Mouse (Mus musculus): ENCODE data around the gene Gzmf. TPM values are rescaled to one million over a fixed set of nuclear protein-coding genes. Genes with fewer than 3 reads are reported as not detected.
"Not testable (repeated sequence)": the region's sequence is repeated elsewhere in the genome, so short reads cannot be mapped to it uniquely, and the experiment has no call there.

Gzmf gene
- not detected in 2 replicates for polyA plus RNA-seq (2012; rRNA removed)

DNA sequence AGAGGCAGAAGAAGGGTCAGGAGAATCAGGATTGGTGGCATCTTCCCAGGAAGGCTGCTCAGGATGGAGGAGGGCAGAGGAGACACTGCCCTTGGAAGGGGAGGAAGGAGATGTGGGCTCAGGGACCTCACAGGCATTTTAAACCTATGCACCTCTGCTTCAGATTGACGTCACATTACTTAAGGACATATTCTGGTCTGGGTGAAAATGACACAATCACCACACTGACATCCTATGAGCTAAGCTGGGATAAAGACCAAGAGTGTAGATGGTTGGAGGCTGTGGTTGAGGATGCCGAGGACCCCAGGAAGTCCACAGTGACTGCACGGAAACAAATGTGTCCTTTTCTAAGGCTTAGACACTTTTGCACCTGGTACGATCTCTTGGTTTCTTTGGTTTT is at the start of gene Gzmf:
Gene Gzmf, minus strand, starts transcription at position 101 of the 400 bp plus-strand sequence.
- Histone ChIP-seq H3K36me3 (ENCODE audit: control insufficient read depth, insufficient read depth, low read length) (no peaks in the 10 kb centered on the region), H3K27ac (ENCODE audit: insufficient read depth, low read depth, low read length) (no peak within 1 kb of the TSS), H3K4me3 (ENCODE audit: insufficient read depth, low read depth, low read length) (no peak within 1 kb of the TSS), H3K27me3 (replicated peaks; ENCODE audit: control insufficient read depth, insufficient read depth, low read length) (no peaks in the 10 kb centered on the region), H3K4me1 (ENCODE audit: control insufficient read depth, insufficient read depth, low read length) (no peaks in the 10 kb centered on the region)
- WGBS, result 91% methylated on average over 4 of the region's 4 CpGs
- TF ChIP-seq POLR2A (IDR thresholded peaks at IDR 0.05; ENCODE audit: low read depth, low read length) (no peak), CTCF (conservative IDR thresholded peaks at IDR 0.05; ENCODE audit: insufficient read depth, insufficient read length, low read depth, low read length) (no peak)
- DNase-seq, result no peak

DNA sequence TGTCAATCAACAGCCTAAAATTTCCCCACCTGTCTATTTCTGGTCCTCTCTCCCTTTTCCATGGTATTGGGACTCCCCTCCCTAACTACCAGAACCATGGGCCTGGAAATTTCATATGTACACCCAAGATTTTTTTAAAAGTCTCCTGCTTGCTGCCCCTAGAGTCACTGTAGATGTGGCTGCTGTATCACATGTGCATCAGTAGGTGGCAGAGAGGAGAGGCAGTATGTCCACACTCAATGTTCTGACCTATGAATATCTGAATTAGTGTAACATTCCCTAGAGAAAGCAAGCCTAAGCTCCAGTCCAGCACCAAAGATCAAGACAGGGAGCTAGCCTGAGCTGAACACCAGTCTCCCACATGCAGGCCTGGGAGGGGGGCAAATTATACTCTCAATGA is 29.2 kb upstream of the Gzmf start:
- Histone ChIP-seq H3K4me1 (ENCODE audit: control insufficient read depth, insufficient read depth, low read length) (no peaks in the 10 kb centered on the region), H3K27ac (ENCODE audit: insufficient read depth, low read depth, low read length) (no peak overlapping the region), H3K4me3 (ENCODE audit: insufficient read depth, low read depth, low read length) (no peak overlapping the region), H3K27me3 (replicated peaks; ENCODE audit: control insufficient read depth, insufficient read depth, low read length) (no peaks in the 10 kb centered on the region), H3K36me3 (ENCODE audit: control insufficient read depth, insufficient read depth, low read length) (no peaks in the 10 kb centered on the region)
- DNase-seq, result no peak
- TF ChIP-seq CTCF (conservative IDR thresholded peaks at IDR 0.05; ENCODE audit: insufficient read depth, insufficient read length, low read depth, low read length) (no peak; the same call in 1 of the 2 replicates), POLR2A (IDR thresholded peaks at IDR 0.05; ENCODE audit: low read depth, low read length) (no peak)

DNA sequence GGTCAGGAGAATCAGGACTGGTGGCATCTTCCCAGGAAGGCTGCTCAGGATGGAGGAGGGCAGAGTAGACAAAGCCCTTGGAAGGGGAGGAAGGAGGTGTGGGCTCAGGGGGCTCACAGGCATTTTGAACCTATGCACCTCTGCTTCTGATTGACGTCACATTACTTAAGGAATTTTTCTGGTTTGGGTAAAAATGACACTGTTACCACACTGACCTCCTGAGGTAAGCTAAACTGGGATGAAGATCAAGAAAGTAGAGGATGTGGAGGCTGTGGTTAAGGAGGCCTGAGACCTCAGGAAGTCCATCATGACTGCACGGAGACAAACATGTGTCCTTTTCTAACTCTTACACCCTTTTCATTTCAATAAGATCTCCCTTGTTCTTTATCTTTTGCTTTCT is 23.3 kb upstream of the Gzmf start, which contains the start of gene Gzmc:
Gene Gzmc, minus strand, starts transcription at position 101 of the 400 bp plus-strand sequence.
- H3K36me3 ChIP-seq (ENCODE audit: control insufficient read depth, insufficient read depth, low read length), result no peaks in the 10 kb centered on the region
- no peak within 1 kb of the TSS for H3K27ac ChIP-seq (ENCODE audit: insufficient read depth, low read depth, low read length)
- no peaks in the 10 kb centered on the region for H3K4me1 ChIP-seq (ENCODE audit: control insufficient read depth, insufficient read depth, low read length)
- H3K4me3 ChIP-seq (ENCODE audit: insufficient read depth, low read depth, low read length), result no peak within 1 kb of the TSS
- TF ChIP-seq CTCF (conservative IDR thresholded peaks at IDR 0.05; ENCODE audit: insufficient read depth, insufficient read length, low read depth, low read length), result no peak
- TF ChIP-seq POLR2A (IDR thresholded peaks at IDR 0.05; ENCODE audit: low read depth, low read length), result no peak
- no peak for DNase-seq
- H3K27me3 ChIP-seq (replicated peaks; ENCODE audit: control insufficient read depth, insufficient read depth, low read length), result no peaks in the 10 kb centered on the region
- 85% methylated on average over 2 of the region's 2 CpGs for WGBS

DNA sequence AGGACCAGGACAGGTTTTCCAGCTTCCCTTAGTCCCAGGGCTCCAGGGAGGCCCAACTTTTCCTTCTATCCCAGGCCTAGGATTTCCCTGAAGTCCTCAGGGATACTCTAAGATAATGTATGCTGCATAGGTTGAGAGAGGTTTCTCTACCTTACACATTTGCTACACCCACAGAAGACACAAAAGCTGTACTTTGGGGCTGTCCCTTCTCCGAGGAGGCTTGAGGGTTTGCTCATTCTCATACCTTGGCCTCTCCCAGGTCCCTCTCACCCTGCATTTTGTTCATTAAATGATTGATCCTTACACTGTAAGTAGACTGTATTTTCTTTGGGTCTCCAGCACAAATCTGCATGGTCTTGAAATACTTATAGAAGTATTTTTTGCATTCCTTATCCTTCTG is 5.6 kb downstream of the Gzmf start:
- H3K27ac ChIP-seq (ENCODE audit: insufficient read depth, low read depth, low read length), result no peak overlapping the region
- no peak for TF ChIP-seq CTCF (conservative IDR thresholded peaks at IDR 0.05; ENCODE audit: insufficient read depth, insufficient read length, low read depth, low read length)
- TF ChIP-seq POLR2A (IDR thresholded peaks at IDR 0.05; ENCODE audit: low read depth, low read length), result no peak
- no peak for DNase-seq
- H3K27me3 ChIP-seq (replicated peaks; ENCODE audit: control insufficient read depth, insufficient read depth, low read length), result no peaks in the 10 kb centered on the region
- 83% methylated on average over 1 of the region's 1 CpGs for WGBS
- H3K36me3 ChIP-seq (ENCODE audit: control insufficient read depth, insufficient read depth, low read length), result no peaks in the 10 kb centered on the region
- H3K4me3 ChIP-seq (ENCODE audit: insufficient read depth, low read depth, low read length), result no peak overlapping the region
- no peaks in the 10 kb centered on the region for H3K4me1 ChIP-seq (ENCODE audit: control insufficient read depth, insufficient read depth, low read length)

DNA sequence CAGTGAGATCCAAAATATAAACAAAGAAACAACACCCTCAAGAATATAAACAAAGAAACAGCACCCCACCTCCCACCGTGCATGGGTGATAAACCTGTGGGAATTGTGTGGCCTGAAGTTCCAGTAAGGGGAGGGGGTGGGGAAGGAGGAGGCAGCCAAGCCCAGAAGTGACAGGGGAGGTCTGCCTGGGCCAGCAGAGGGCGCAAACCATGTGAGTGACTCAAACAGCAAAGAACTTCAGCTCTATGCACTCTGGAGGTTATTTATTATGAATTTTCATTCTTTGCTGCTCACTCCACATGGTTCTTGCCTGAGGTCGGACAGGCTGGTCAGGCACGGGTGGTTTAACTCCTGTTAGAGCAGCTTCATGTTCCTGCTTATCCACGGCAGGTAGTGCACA is 6.2 kb downstream of the Gzmf start:
- WGBS, result 30% methylated on average over 5 of the region's 5 CpGs
- not testable (repeated sequence) for H3K4me1 ChIP-seq (ENCODE audit: control insufficient read depth, insufficient read depth, low read length); H3K36me3 ChIP-seq (ENCODE audit: control insufficient read depth, insufficient read depth, low read length); H3K4me3 ChIP-seq (ENCODE audit: insufficient read depth, low read depth, low read length); H3K27ac ChIP-seq (ENCODE audit: insufficient read depth, low read depth, low read length); H3K27me3 ChIP-seq (replicated peaks; ENCODE audit: control insufficient read depth, insufficient read depth, low read length)
- DNase-seq, result peak; percentile 16
- peak; percentile 51 for TF ChIP-seq CTCF (conservative IDR thresholded peaks at IDR 0.05; ENCODE audit: insufficient read depth, insufficient read length, low read depth, low read length)

DNA sequence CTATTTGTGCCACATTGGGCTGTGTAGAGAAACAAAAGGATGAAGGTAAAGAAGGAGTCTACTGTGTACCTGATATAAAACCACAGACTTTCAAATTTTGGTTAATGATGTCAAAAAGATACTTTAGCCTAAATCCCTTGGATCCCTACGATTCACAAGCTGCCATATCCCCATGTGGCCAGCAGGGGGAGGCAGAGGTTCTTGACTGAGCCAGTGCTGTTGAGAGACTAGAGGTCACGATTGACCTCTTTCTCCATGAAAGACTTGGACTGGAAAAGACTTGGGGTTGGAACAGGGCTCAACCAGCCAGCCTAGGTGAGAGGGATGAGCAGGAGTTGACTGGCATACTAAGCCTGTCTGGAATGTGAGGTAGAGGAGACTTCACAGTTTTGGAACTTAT is 7.2 kb downstream of the Gzmf start:
- H3K27ac ChIP-seq (ENCODE audit: insufficient read depth, low read depth, low read length), result no peak overlapping the region
- no peaks in the 10 kb centered on the region for H3K4me1 ChIP-seq (ENCODE audit: control insufficient read depth, insufficient read depth, low read length)
- H3K27me3 ChIP-seq (replicated peaks; ENCODE audit: control insufficient read depth, insufficient read depth, low read length), result no peaks in the 10 kb centered on the region
- TF ChIP-seq CTCF (conservative IDR thresholded peaks at IDR 0.05; ENCODE audit: insufficient read depth, insufficient read length, low read depth, low read length) (peak; percentile 92), POLR2A (IDR thresholded peaks at IDR 0.05; ENCODE audit: low read depth, low read length) (no peak)
- H3K4me3 ChIP-seq (ENCODE audit: insufficient read depth, low read depth, low read length), result no peak overlapping the region
- peak; percentile 64 for DNase-seq
- no peaks in the 10 kb centered on the region for H3K36me3 ChIP-seq (ENCODE audit: control insufficient read depth, insufficient read depth, low read length)
- WGBS, result 4% methylated on average over 2 of the region's 2 CpGs

DNA sequence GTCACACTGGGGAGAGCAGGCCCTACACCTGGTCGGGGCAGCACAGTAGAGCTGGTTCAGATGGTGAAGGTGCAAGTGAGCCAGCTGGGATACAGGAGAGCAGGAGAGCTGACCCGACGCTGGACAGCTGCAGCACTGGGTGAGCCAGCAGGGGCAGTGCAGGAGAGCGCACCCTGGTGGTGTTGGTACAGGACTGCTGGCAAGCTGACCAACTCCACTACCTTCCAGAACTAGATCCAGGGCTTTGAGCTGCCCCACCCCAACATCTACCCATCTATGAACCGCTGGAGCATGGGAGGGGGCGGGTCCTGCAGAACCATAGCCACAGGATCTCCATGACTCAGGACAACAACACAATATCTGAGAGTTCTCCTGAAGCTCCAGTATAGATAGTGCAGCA is 24.3 kb downstream of the Gzmf start:
- H3K4me1 ChIP-seq (ENCODE audit: control insufficient read depth, insufficient read depth, low read length), result no peaks in the 10 kb centered on the region
- no peak for DNase-seq
- no peak overlapping the region for H3K4me3 ChIP-seq (ENCODE audit: insufficient read depth, low read depth, low read length)
- H3K36me3 ChIP-seq (ENCODE audit: control insufficient read depth, insufficient read depth, low read length), result no peaks in the 10 kb centered on the region
- 0 out of 2 replicates have a peak, but pooled peaks have one; percentile 17 for TF ChIP-seq CTCF (conservative IDR thresholded peaks at IDR 0.05; ENCODE audit: insufficient read depth, insufficient read length, low read depth, low read length)
- no peak for TF ChIP-seq POLR2A (IDR thresholded peaks at IDR 0.05; ENCODE audit: low read depth, low read length)
- H3K27me3 ChIP-seq (replicated peaks; ENCODE audit: control insufficient read depth, insufficient read depth, low read length), result no peaks in the 10 kb centered on the region
- no peak overlapping the region for H3K27ac ChIP-seq (ENCODE audit: insufficient read depth, low read depth, low read length)
- 55% methylated on average over 6 of the region's 6 CpGs for WGBS

DNA sequence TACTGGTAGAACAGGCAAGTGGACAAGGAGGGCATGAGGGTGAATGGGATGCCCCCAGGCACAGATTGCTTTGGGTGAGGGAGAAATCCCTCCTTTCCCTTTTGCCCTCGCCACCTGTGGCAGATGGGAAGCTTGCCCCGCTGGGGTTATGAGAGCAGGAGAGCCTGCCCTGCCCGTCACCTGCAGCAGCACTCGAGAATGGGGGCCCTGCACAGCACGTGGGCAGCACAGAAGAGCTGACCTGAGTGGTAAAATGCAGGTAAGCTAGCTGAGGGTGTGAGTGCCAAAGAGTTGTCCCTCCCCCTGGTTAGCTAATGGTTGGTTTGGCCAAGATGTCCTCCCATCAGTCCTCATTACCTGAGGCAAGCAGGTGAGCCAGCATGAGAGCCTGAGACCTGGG is 24.7 kb downstream of the Gzmf start:
- no peak for DNase-seq
- Histone ChIP-seq H3K36me3 (ENCODE audit: control insufficient read depth, insufficient read depth, low read length) (no peaks in the 10 kb centered on the region), H3K4me3 (ENCODE audit: insufficient read depth, low read depth, low read length) (no peak overlapping the region), H3K27ac (ENCODE audit: insufficient read depth, low read depth, low read length) (no peak overlapping the region), H3K4me1 (ENCODE audit: control insufficient read depth, insufficient read depth, low read length) (no peaks in the 10 kb centered on the region), H3K27me3 (replicated peaks; ENCODE audit: control insufficient read depth, insufficient read depth, low read length) (no peaks in the 10 kb centered on the region)
- WGBS, result 65% methylated on average over 5 of the region's 5 CpGs
- TF ChIP-seq CTCF (conservative IDR thresholded peaks at IDR 0.05; ENCODE audit: insufficient read depth, insufficient read length, low read depth, low read length), result no peak
- no peak for TF ChIP-seq POLR2A (IDR thresholded peaks at IDR 0.05; ENCODE audit: low read depth, low read length)

Data from kidney, adult 2 months (tissue).